Mouse (Mus musculus): ENCODE data around the gene Tmem268.
A peak's percentile ranks its signal among the peaks of the same experiment; 100 is the strongest.

DNA sequence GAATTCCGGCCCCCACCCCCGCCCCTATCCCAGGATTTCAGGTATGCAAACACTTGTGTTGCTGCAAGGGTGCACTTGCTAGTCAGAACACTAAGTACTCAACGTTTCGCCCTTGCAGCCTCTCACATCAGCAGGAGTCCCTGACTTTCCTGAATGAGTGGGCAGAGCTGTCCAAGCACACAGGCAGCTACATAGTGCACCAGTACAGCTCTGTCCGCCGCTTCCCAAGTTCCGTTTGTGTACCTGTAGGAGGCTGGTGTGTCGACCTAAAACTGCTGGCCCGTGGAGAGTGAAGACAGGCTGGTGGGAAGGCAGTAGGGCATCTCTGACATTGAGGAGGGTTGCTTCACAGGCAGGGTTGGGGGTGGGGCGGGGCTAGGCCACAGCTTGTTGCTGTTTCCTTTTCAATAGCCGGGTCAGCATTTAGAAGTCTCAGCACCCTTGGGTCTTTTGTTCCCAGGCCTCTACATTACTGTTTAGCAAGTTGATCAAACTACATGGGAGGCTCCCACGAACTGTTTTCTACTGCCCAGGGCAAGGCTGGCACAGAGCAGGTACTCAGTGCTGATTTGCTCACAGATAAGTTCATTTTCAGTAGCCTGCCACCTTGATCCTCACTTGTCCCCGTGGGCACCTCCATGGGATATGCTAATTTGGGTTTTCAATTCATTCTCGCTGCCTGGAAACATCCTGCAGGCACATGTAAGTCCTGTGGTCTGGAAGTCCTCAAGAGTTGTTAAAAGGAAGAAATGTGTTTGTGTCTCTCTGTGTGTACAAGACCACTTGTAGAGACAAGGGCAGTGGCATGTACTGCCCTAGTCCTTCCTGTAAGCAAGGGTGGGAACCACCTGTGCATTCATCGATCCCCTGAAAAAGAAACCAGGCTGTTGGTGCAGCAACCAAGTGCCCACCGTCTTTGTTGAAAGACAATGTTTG, 1.2 kb upstream of the Tmem268 start:
- TF ChIP-seq POLR2A (IDR thresholded peaks at IDR 0.05; ENCODE audit: insufficient read length, low read depth) (no peak), MYOD1 (IDR thresholded peaks at IDR 0.05; ENCODE audit: control insufficient read depth in 1 of 3, insufficient read length in 2 of 3, low read depth in 2 of 3) (no peak), POLR2AphosphoS2 (IDR thresholded peaks at IDR 0.05; ENCODE audit: insufficient read length, low read depth) (peak; percentile 12), MYOG (IDR thresholded peaks at IDR 0.05; ENCODE audit: control insufficient read depth in 1 of 3, insufficient read depth in 1 of 3, insufficient read length in 2 of 3, low read depth in 2 of 3) (no peak), CEBPB (IDR thresholded peaks at IDR 0.05; ENCODE audit: insufficient read depth, poor library complexity, severe bottlenecking) (no peak), TCF12 (IDR thresholded peaks at IDR 0.05; ENCODE audit: insufficient read depth, poor library complexity, severe bottlenecking) (no peak), SRF (IDR thresholded peaks at IDR 0.05; ENCODE audit: control insufficient read depth, insufficient read length, low read depth) (no peak), MAX (IDR thresholded peaks at IDR 0.05; ENCODE audit: low read depth) (no peak), TCF3 (IDR thresholded peaks at IDR 0.05; ENCODE audit: insufficient read length, low read depth) (no peak), E2F4 (IDR thresholded peaks at IDR 0.05; ENCODE audit: insufficient read depth) (no peak)
